Mouse (Mus musculus) heart, adult 2 months (tissue): ENCODE results near the gene Abtb1. TPM values are rescaled to one million over a fixed set of nuclear protein-coding genes. Genes with fewer than 3 reads are reported as not detected.
A peak's percentile ranks its signal among the peaks of the same experiment; 100 is the strongest.

Experiments
- DNase-seq, 2 experiments: peaks; one replicate each; pipeline ENCODE4 v3.0.0; 2021
- H3K27ac ChIP-seq: fragments of 200-600 bp; 2 replicates; pipeline ENCODE4 v1.8.1; 2022
- H3K27me3 ChIP-seq: fragments of 200-500 bp; 2 replicates; pipeline ENCODE4 v1.6.1; 2012; ENCODE audit warnings: mild to moderate bottlenecking, low read length, inconsistent platforms, mixed read lengths; ENCODE audit not compliant: control insufficient read depth, insufficient read depth
- H3K36me3 ChIP-seq: fragments of 200-500 bp; 2 replicates; pipeline ENCODE4 v1.6.1; 2012; ENCODE audit warnings: low read length, inconsistent platforms; ENCODE audit not compliant: control insufficient read depth, insufficient read depth
- H3K4me1 ChIP-seq: fragments of 200-500 bp; 2 replicates; pipeline ENCODE4 v1.6.1; 2011; ENCODE audit warnings: low read length; ENCODE audit not compliant: control insufficient read depth, insufficient read depth
- H3K4me3 ChIP-seq: fragments of 200-600 bp; 2 replicates; pipeline ENCODE4 v1.8.1; 2022
- H3K79me2 ChIP-seq: fragments of 200-500 bp; replicated peaks from 2 replicates; pipeline ENCODE4 v1.6.1; 2012; ENCODE audit warnings: mild to moderate bottlenecking, inconsistent platforms, low read length, moderate library complexity, mixed read lengths; ENCODE audit not compliant: control insufficient read depth, insufficient read depth
- H3K9ac ChIP-seq: fragments of 200-500 bp; 2 replicates; pipeline ENCODE4 v1.6.1; 2012; ENCODE audit warnings: low read depth, mild to moderate bottlenecking, control low read depth, inconsistent platforms, low read length, mixed read lengths
- CTCF ChIP-seq: fragments of 200-600 bp; IDR thresholded peaks from 2 replicates; pipeline ENCODE4 v1.8.1; 2022; ENCODE audit warnings: antibody characterized with exemption, mild to moderate bottlenecking, moderate library complexity
- EP300 ChIP-seq: fragments of 200-500 bp; IDR thresholded peaks from 2 replicates; pipeline ENCODE4 v1.6.1; 2011; ENCODE audit warnings: low read depth, low read length, control low read depth; ENCODE audit not compliant: insufficient read depth
- POLR2A ChIP-seq: fragments of 200-500 bp; IDR thresholded peaks from 2 replicates; pipeline ENCODE4 v1.6.1; 2011; ENCODE audit warnings: mild to moderate bottlenecking, low read depth, low read length, control low read depth; ENCODE audit not compliant: insufficient read depth
- WGBS: fragments of 180-500 bp; shearing (Covaris S2); methylation state at CpG from one replicate; pipeline ENCODE4 v1.1.7; 2018; 5-methylcytosine and 5-hydroxymethylcytosine counted together
- intact Hi-C: fragments of 180-260 bp; cut with DNase I; formaldehyde crosslinking; loops from one replicate; pipeline ENCODE4 v1.15.1; 2025
- polyA plus RNA-seq: library from polyadenylated mRNA; depleted of rRNA; stranded (reverse); fragments of >200 nt; gene quantifications from 2 replicates; pipeline ENCODE4 v1.2.3, GENCODE M21; 2012
- total RNA-seq, 2 experiments: library from RNA; stranded (reverse); gene quantifications; 2 replicates each; pipeline ENCODE4 v1.2.3; 2021

Abtb1 gene
- total and polyA plus RNA-seq, 3 experiments = 19.7 to 46.2 (median 22.7) TPM

- WGBS = 50% methylated on average over 4 of the region's 4 CpGs
- Histone ChIP-seq H3K36me3 (no peaks in the 10 kb centered on the region), H3K27me3 (no peaks in the 10 kb centered on the region), H3K27ac (no peak overlapping the region), H3K79me2 (no peaks in the 10 kb centered on the region), H3K4me3 (no peak overlapping the region), H3K4me1 (peaks cover 5% of the 10 kb centered on the region), H3K9ac (no peak overlapping the region)
- DNase-seq = peak in 1 of 2 experiments; percentile 62
- intact Hi-C loops = no loop called here
- TF ChIP-seq CTCF = peak; percentile 77
- no peak for TF ChIP-seq EP300
Measured at GRCm38 (mm10) chr6:88849270-88849669, 7.5 kb upstream of the Abtb1 start.

GRCm38 (mm10) chr6:88847571-88847970, 5.8 kb upstream of the Abtb1 start:
- H3K79me2 ChIP-seq = no peaks in the 10 kb centered on the region
- intact Hi-C loops = no loop called here
- no peak for DNase-seq
- H3K4me1 ChIP-seq = peaks cover 8% of the 10 kb centered on the region
- no peaks in the 10 kb centered on the region for H3K36me3 ChIP-seq
- H3K9ac ChIP-seq = no peak overlapping the region
- WGBS = 53% methylated on average over 2 of the region's 2 CpGs
- TF ChIP-seq CTCF = no peak
- TF ChIP-seq POLR2A = no peak
- no peak for TF ChIP-seq EP300
- no peak overlapping the region for H3K27ac ChIP-seq
- H3K27me3 ChIP-seq = no peaks in the 10 kb centered on the region
- no peak overlapping the region for H3K4me3 ChIP-seq

GRCm38 (mm10) chr6:88844901-88845565, 3.2 kb upstream of the Abtb1 start:
- WGBS = 94% methylated on average over 7 of the region's 7 CpGs
- no peaks in the 10 kb centered on the region for H3K79me2 ChIP-seq
- no peaks in the 10 kb centered on the region for H3K36me3 ChIP-seq
- no peak overlapping the region for H3K27ac ChIP-seq
- no peaks in the 10 kb centered on the region for H3K27me3 ChIP-seq
- intact Hi-C loops = no loop called here
- no peak for TF ChIP-seq EP300
- no peak for TF ChIP-seq POLR2A
- TF ChIP-seq CTCF = no peak
- H3K9ac ChIP-seq = no peak overlapping the region
- H3K4me3 ChIP-seq = no peak overlapping the region
- no peak for DNase-seq
- peaks cover 11% of the 10 kb centered on the region for H3K4me1 ChIP-seq

- H3K9ac ChIP-seq = no peak overlapping the region
- no peaks in the 10 kb centered on the region for H3K79me2 ChIP-seq
- peaks cover 9% of the 10 kb centered on the region for H3K4me1 ChIP-seq
- WGBS = 88% methylated on average over 9 of the region's 9 CpGs
- DNase-seq = no peak
- no peaks in the 10 kb centered on the region for H3K36me3 ChIP-seq
- H3K27ac ChIP-seq = no peak overlapping the region
- intact Hi-C loops = no loop called here
- no peak overlapping the region for H3K4me3 ChIP-seq
- H3K27me3 ChIP-seq = no peaks in the 10 kb centered on the region
- TF ChIP-seq CTCF (no peak), EP300 (no peak), POLR2A (no peak)
Measured at GRCm38 (mm10) chr6:88843781-88844725, 2.3 kb upstream of the Abtb1 start.

GRCm38 (mm10) chr6:88843241-88843640, 1.5 kb upstream of the Abtb1 start:
- Histone ChIP-seq H3K27ac (no peak overlapping the region), H3K27me3 (no peaks in the 10 kb centered on the region), H3K4me3 (peak overlapping the region; percentile 91), H3K36me3 (no peaks in the 10 kb centered on the region), H3K79me2 (no peaks in the 10 kb centered on the region), H3K9ac (no peak overlapping the region; the same call in 1 of the 2 replicates), H3K4me1 (peaks cover 9% of the 10 kb centered on the region)
- no peak for DNase-seq
- no peak for TF ChIP-seq CTCF
- no peak for TF ChIP-seq POLR2A
- no peak for TF ChIP-seq EP300
- WGBS = 76% methylated on average over 7 of the region's 7 CpGs
- intact Hi-C loops = no loop called here

- under 1% methylated on average over 32 of the region's 32 CpGs for WGBS
- intact Hi-C loops = no loop called here
- Histone ChIP-seq H3K4me3 (peak overlapping the region; percentile 91), H3K4me1 (peaks cover 9% of the 10 kb centered on the region), H3K27ac (peak overlapping the region; percentile 93), H3K9ac (peak overlapping the region; percentile 80), H3K27me3 (no peaks in the 10 kb centered on the region), H3K79me2 (no peaks in the 10 kb centered on the region), H3K36me3 (no peaks in the 10 kb centered on the region)
- TF ChIP-seq EP300 (no peak), POLR2A (no peak), CTCF (no peak)
- no peak for DNase-seq
Measured at GRCm38 (mm10) chr6:88842731-88843151, 957 bp upstream of the Abtb1 start.
